Mouse (Mus musculus) liver, embryonic 16.5 days (tissue): ENCODE measurements around the gene Oas3. TPM values are rescaled to one million over a fixed set of nuclear protein-coding genes. Genes with fewer than 3 reads are reported as not detected.

Experiments used
- ATAC-seq: fragments of 200-750 bp; cut with Nextera tagmentation; 2 replicates; pipeline ENCODE4 v1.8.0; 2017; ENCODE audit warnings: low read depth, mild to moderate bottlenecking, moderate number of reproducible peaks, moderate library complexity
- H3K27ac ChIP-seq: fragments of 300-500 bp; sonication (generic); 2 replicates; pipeline ENCODE4 v1.5.1; 2014; ENCODE audit warnings: mild to moderate bottlenecking, low read length
- H3K27me3 ChIP-seq: fragments of 300-500 bp; sonication (generic); 2 replicates; pipeline ENCODE4 v1.6.1; 2014; ENCODE audit warnings: low read depth, low read length, mixed read lengths; ENCODE audit not compliant: control insufficient read depth, insufficient read depth
- H3K36me3 ChIP-seq: fragments of 300-500 bp; sonication (generic); 2 replicates; pipeline ENCODE4 v1.6.1; 2014; ENCODE audit warnings: mild to moderate bottlenecking; ENCODE audit not compliant: control insufficient read depth, insufficient read depth
- H3K4me1 ChIP-seq: fragments of 300-500 bp; sonication (generic); 2 replicates; pipeline ENCODE4 v1.6.1; 2014; ENCODE audit warnings: low read depth, low read length, mixed read lengths; ENCODE audit not compliant: control insufficient read depth
- H3K4me2 ChIP-seq: fragments of 300-500 bp; sonication (generic); 2 replicates; pipeline ENCODE4 v1.6.1; 2014; ENCODE audit warnings: low read depth, low read length, mixed read lengths
- H3K4me3 ChIP-seq: fragments of 300-500 bp; sonication (generic); 2 replicates; pipeline ENCODE4 v1.5.1; 2014; ENCODE audit warnings: low read depth, mild to moderate bottlenecking, low read length
- H3K9ac ChIP-seq: fragments of 300-500 bp; sonication (generic); 2 replicates; pipeline ENCODE4 v1.6.1; 2014; ENCODE audit warnings: low read depth, low read length
- H3K9me3 ChIP-seq: fragments of 300-500 bp; sonication (generic); replicated peaks from 2 replicates; pipeline ENCODE4 v1.6.1; 2016; ENCODE audit warnings: low read length; ENCODE audit not compliant: control insufficient read depth
- whole genome bisulfite sequencing: fragments of 180-500 bp; shearing (Covaris S2); extraction: QIAGEN DNeasy Blood & Tissue Kit; methylation state at CpG from one replicate; pipeline ENCODE4 v1.1.7; 2014; ENCODE audit not compliant: insufficient replicate concordance; 5-methylcytosine and 5-hydroxymethylcytosine counted together
- polyA plus RNA-seq: library from polyadenylated mRNA; unstranded; fragments of >200 nt; fragmentation: Nextera tagmentation; extraction: Ambion mirVana; gene quantifications from 2 replicates; pipeline ENCODE4 v1.2.1, GENCODE M21; 2015

Gene Oas3
- polyA plus RNA-seq, 1 experiment from 2014 or later, result 0.68 TPM

- no peak for ATAC-seq
- no peak overlapping the region for H3K4me2 ChIP-seq
- H3K9ac ChIP-seq, result no peak overlapping the region
- H3K27me3 ChIP-seq, result peaks cover 8% of the 10 kb centered on the region
- H3K4me1 ChIP-seq, result no peaks in the 10 kb centered on the region
- 32% methylated on average over 3 of the region's 3 CpGs for WGBS
- H3K9me3 ChIP-seq, result no peaks in the 10 kb centered on the region
- H3K36me3 ChIP-seq, result no peaks in the 10 kb centered on the region
- no peak overlapping the region for H3K4me3 ChIP-seq
- H3K27ac ChIP-seq, result no peak overlapping the region
Observed at GRCm38 (mm10) chr5:120703660-120704059, 73.8 kb downstream of the Oas3 start.

Other genes starting within 250 kb of the Oas3 start
- gene Tpcn1, start 189.0 kb downstream of the Oas3 start, polyA plus RNA-seq, result 21.5 and 24.2 TPM in 2 replicates
- gene Iqcd, start 188.6 kb downstream of the Oas3 start, polyA plus RNA-seq, result 1.2 TPM in 2 replicates
- gene Rita1, start 165.1 kb downstream of the Oas3 start, polyA plus RNA-seq, result 3.6 and 3.7 TPM in 2 replicates
- gene Ddx54, start 164.9 kb downstream of the Oas3 start, polyA plus RNA-seq, result 14.7 and 16.1 TPM in 2 replicates
- gene Cfap73, start 143.4 kb downstream of the Oas3 start, polyA plus RNA-seq, result not detected in 2 replicates
- gene Rasal1, start 128.8 kb downstream of the Oas3 start, polyA plus RNA-seq, result 0.11 and 0.15 TPM in 2 replicates
- gene Dtx1, start 65.7 kb downstream of the Oas3 start, polyA plus RNA-seq, result 0.07 TPM in 1 of 2 replicates, not detected in the other
- 0.56 and 0.66 TPM in 2 replicates for gene Oas2, start 27.8 kb downstream of the Oas3 start, polyA plus RNA-seq
- 0.12 and 0.15 TPM in 2 replicates for gene Oas1e, start 17.9 kb upstream of the Oas3 start, polyA plus RNA-seq
- 0.12 and 0.20 TPM in 2 replicates for gene Oas1c, start 34.9 kb upstream of the Oas3 start, polyA plus RNA-seq
- gene Oas1f, start 69.7 kb upstream of the Oas3 start, polyA plus RNA-seq, result not detected in 2 replicates
- not detected in 2 replicates for gene Oas1h, start 83.8 kb upstream of the Oas3 start, polyA plus RNA-seq
- 0.71 and 0.76 TPM in 2 replicates for gene Oas1g, start 110.0 kb upstream of the Oas3 start, polyA plus RNA-seq
- gene Oas1a, start 129.9 kb upstream of the Oas3 start, polyA plus RNA-seq, result 2.5 and 2.8 TPM in 2 replicates
- not detected in 2 replicates for gene Oas1d, start 136.9 kb upstream of the Oas3 start, polyA plus RNA-seq
- gene Rph3a, start 232.4 kb upstream of the Oas3 start, polyA plus RNA-seq, result not detected in 2 replicates